Comparison of ENCODE assay signal across 22 mouse cellular contexts in genomic region chr13:71612393-71613179, GRCm38 (mm10).
DNase-seq lines count a peak whose midpoint lies in the region; ATAC-seq lines count a peak whose summit lies in the region.
"Had no signal": no experiment of that assay in that cellular context is flagged by ENCODE, and none has a peak within 500 bp of the region (broad histone marks: within the 10 kb centered on the region; RNA-seq: fewer than 3 reads in every experiment).

No protein-coding gene starts in this region.

- DNase-seq in heart, embryonic 10.5 days (ENCODE audit: low spot score): peak; percentile 77
- no peak for DNase-seq in heart, adult 8-10 months (ENCODE audit: low spot score)
- DNase-seq in lung, postnatal 14 days: peak; percentile 3
- DNase-seq in right cerebral cortex, postnatal 4 days: no peak
- DNase-seq: adrenal gland, adult 8-10 months; adrenal gland, postnatal 25 days; cerebellum, adult 18-20 months; cerebellum, adult 9-10 months; cerebellum, postnatal 25 days; gastrocnemius, postnatal 25 days; heart, adult 18-20 months had no signal

- peaks cover 18% of the 10 kb centered on the region for H3K4me1 ChIP-seq in heart, embryonic 10.5 days
- H3K4me1 ChIP-seq in lung, embryonic 15.5 days: peaks cover 32% of the 10 kb centered on the region
- H3K4me1 ChIP-seq in lung, embryonic 16.5 days (replicated peaks; ENCODE audit: control insufficient read depth, insufficient read depth, low read length): peaks cover 15% of the 10 kb centered on the region
- no peaks in the 10 kb centered on the region for H3K4me1 ChIP-seq in forebrain, embryonic 13.5 days
- no peaks in the 10 kb centered on the region for H3K4me1 ChIP-seq in forebrain, embryonic 16.5 days (replicated peaks; ENCODE audit: control insufficient read depth, insufficient read depth, low read length)
- H3K4me1 ChIP-seq: hindbrain, embryonic 15.5 days had no signal

- H3K9me3 ChIP-seq in heart, embryonic 10.5 days: no peaks in the 10 kb centered on the region
- H3K9me3 ChIP-seq in lung, embryonic 15.5 days: no peaks in the 10 kb centered on the region
- no peaks in the 10 kb centered on the region for H3K9me3 ChIP-seq in lung, embryonic 16.5 days (ENCODE audit: control insufficient read depth, low read length)
- H3K9me3 ChIP-seq in forebrain, embryonic 13.5 days (replicated peaks): no peaks in the 10 kb centered on the region
- no peaks in the 10 kb centered on the region for H3K9me3 ChIP-seq in forebrain, embryonic 16.5 days (ENCODE audit: control insufficient read depth, low read length)
- H3K9me3 ChIP-seq: embryonic facial prominence, embryonic 13.5 days; forebrain, embryonic 10.5 days; hindbrain, embryonic 12.5 days; hindbrain, embryonic 15.5 days had no signal

- H3K9ac ChIP-seq in lung, embryonic 15.5 days: no peak overlapping the region
- H3K9ac ChIP-seq in lung, embryonic 16.5 days (ENCODE audit: low read length): no peak overlapping the region
- no peak overlapping the region for H3K9ac ChIP-seq in forebrain, embryonic 13.5 days
- no peak overlapping the region for H3K9ac ChIP-seq in forebrain, embryonic 16.5 days (replicated peaks; ENCODE audit: low read depth, low read length)
- H3K9ac ChIP-seq: embryonic facial prominence, embryonic 13.5 days; hindbrain, embryonic 12.5 days; hindbrain, embryonic 15.5 days had no signal

- H3K4me2 ChIP-seq in lung, embryonic 15.5 days: no peak overlapping the region
- no peak overlapping the region for H3K4me2 ChIP-seq in lung, embryonic 16.5 days (ENCODE audit: low read depth, low read length)
- H3K4me2 ChIP-seq in forebrain, embryonic 13.5 days: no peak overlapping the region
- no peak overlapping the region for H3K4me2 ChIP-seq in forebrain, embryonic 16.5 days (ENCODE audit: low read length)
- H3K4me2 ChIP-seq: embryonic facial prominence, embryonic 13.5 days; heart, embryonic 11.5 days; hindbrain, embryonic 12.5 days; hindbrain, embryonic 15.5 days had no signal

- 0 out of 2 replicates have a peak, but pooled peaks cover 3% of the 10 kb centered on the region for H3K27me3 ChIP-seq in heart, embryonic 10.5 days (ENCODE audit: insufficient read depth, poor library complexity, severe bottlenecking)
- no peaks in the 10 kb centered on the region for H3K27me3 ChIP-seq in lung, embryonic 15.5 days
- H3K27me3 ChIP-seq in lung, embryonic 16.5 days (ENCODE audit: control insufficient read depth, insufficient read depth, low read depth, low read length): no peaks in the 10 kb centered on the region
- no peaks in the 10 kb centered on the region for H3K27me3 ChIP-seq in forebrain, embryonic 13.5 days
- no peaks in the 10 kb centered on the region for H3K27me3 ChIP-seq in forebrain, embryonic 16.5 days (replicated peaks; ENCODE audit: control insufficient read depth, insufficient read depth, low read length)
- H3K27me3 ChIP-seq: embryonic facial prominence, embryonic 13.5 days; hindbrain, embryonic 12.5 days had no signal

- WGBS in heart, embryonic 10.5 days: 60% methylated on average over 7 of the region's 7 CpGs
- 29% methylated on average over 7 of the region's 7 CpGs for WGBS in lung, embryonic 15.5 days
- WGBS in lung, embryonic 16.5 days: 32% methylated on average over 7 of the region's 7 CpGs
- 86% methylated on average over 7 of the region's 7 CpGs for WGBS in forebrain, embryonic 13.5 days
- WGBS in forebrain, embryonic 16.5 days: 82% methylated on average over 7 of the region's 7 CpGs

- no peak overlapping the region for H3K27ac ChIP-seq in heart, embryonic 10.5 days
- peak overlapping the region; percentile 78 for H3K27ac ChIP-seq in lung, embryonic 15.5 days
- peak overlapping the region; percentile 91 for H3K27ac ChIP-seq in lung, embryonic 16.5 days (ENCODE audit: low read length)
- no peak overlapping the region for H3K27ac ChIP-seq in forebrain, embryonic 13.5 days
- H3K27ac ChIP-seq in forebrain, embryonic 16.5 days (ENCODE audit: low read length): no peak overlapping the region
- H3K27ac ChIP-seq: embryonic facial prominence, embryonic 13.5 days; forebrain, embryonic 10.5 days; hindbrain, embryonic 12.5 days; hindbrain, embryonic 15.5 days had no signal

- no peaks in the 10 kb centered on the region for H3K36me3 ChIP-seq in heart, embryonic 10.5 days
- H3K36me3 ChIP-seq in lung, embryonic 15.5 days: no peaks in the 10 kb centered on the region
- H3K36me3 ChIP-seq in lung, embryonic 16.5 days (ENCODE audit: control insufficient read depth, insufficient read depth, low read length): no peaks in the 10 kb centered on the region
- no peaks in the 10 kb centered on the region for H3K36me3 ChIP-seq in forebrain, embryonic 13.5 days (ENCODE audit: poor library complexity, severe bottlenecking)
- H3K36me3 ChIP-seq in forebrain, embryonic 16.5 days (ENCODE audit: control insufficient read depth, insufficient read depth): no peaks in the 10 kb centered on the region
- H3K36me3 ChIP-seq: embryonic facial prominence, embryonic 13.5 days; forebrain, embryonic 10.5 days; hindbrain, embryonic 12.5 days; hindbrain, embryonic 15.5 days had no signal

- peak; percentile 59; the same call in 1 of the 2 replicates for ATAC-seq in lung, embryonic 15.5 days (ENCODE audit: borderline replicate concordance, extremely low read depth, low FRiP score, low TSS enrichment)
- ATAC-seq in lung, embryonic 16.5 days (ENCODE audit: low read depth): peak; percentile 58; the same call in 1 of the 2 replicates
- no peak for ATAC-seq in forebrain, embryonic 13.5 days
- no peak for ATAC-seq in forebrain, embryonic 16.5 days
- ATAC-seq: CD4-positive, CD25-positive, alpha-beta regulatory T cell, adult 4 months; forebrain, embryonic 14.5 days had no signal

- no peak overlapping the region for H3K4me3 ChIP-seq in heart, embryonic 10.5 days
- no peak overlapping the region for H3K4me3 ChIP-seq in lung, embryonic 15.5 days
- no peak overlapping the region for H3K4me3 ChIP-seq in lung, embryonic 16.5 days (ENCODE audit: low read length)
- no peak overlapping the region for H3K4me3 ChIP-seq in forebrain, embryonic 13.5 days
- no peak overlapping the region for H3K4me3 ChIP-seq in forebrain, embryonic 16.5 days (replicated peaks; ENCODE audit: low read length)
- H3K4me3 ChIP-seq: embryonic facial prominence, embryonic 13.5 days; forebrain, embryonic 10.5 days; hindbrain, embryonic 12.5 days; hindbrain, embryonic 15.5 days had no signal

Comparison
In these comparisons a context has a peak if more than half of its experiments do, and no peak if none do; other contexts are left out.
1. DNase-seq: peak in heart, embryonic 10.5 days (single experiment) and lung, postnatal 14 days (single experiment); none in heart, adult 8-10 months (single experiment) and right cerebral cortex, postnatal 4 days (single experiment).
2. H3K27ac ChIP-seq: peak in lung, embryonic 15.5 days (single experiment) and lung, embryonic 16.5 days (single experiment); none in heart, embryonic 10.5 days (single experiment), forebrain, embryonic 13.5 days (single experiment) and forebrain, embryonic 16.5 days (single experiment).
3. ATAC-seq: peak in lung, embryonic 15.5 days (single experiment) and lung, embryonic 16.5 days (single experiment); none in forebrain, embryonic 13.5 days (single experiment) and forebrain, embryonic 16.5 days (single experiment).